Mouse (Mus musculus) heart, postnatal 0 days (tissue): ENCODE data around the gene Vps8.

Source experiments
- CTCF ChIP-seq: IDR thresholded peaks from 2 replicates; pipeline ENCODE4 v1.5.1; 2016; ENCODE audit warnings: antibody characterized with exemption, control low read depth, low read depth
- EP300 ChIP-seq: IDR thresholded peaks from 2 replicates; pipeline ENCODE4 v1.6.1; 2016; ENCODE audit warnings: antibody characterized with exemption, low read depth

DNA sequence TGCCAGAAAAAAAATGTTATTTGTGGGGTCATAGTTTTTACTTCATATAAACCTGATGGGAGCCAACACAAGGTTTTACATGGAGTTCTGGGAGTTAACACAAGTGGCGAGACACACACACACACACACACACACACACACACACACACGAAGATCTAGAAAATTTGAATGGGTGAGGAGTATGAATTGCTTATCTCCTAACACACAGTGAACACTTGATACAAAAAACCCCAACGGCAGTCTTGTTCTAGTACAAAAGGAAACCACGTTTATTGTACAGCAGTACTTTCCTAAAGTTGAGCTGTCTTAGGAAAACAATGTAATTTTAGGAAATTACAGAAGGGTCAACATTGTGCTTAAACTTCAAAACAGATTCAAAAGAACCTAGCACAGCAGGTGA, 225.9 kb downstream of the Vps8 start:
- TF ChIP-seq CTCF = no peak
- no peak for TF ChIP-seq EP300
